Mouse (Mus musculus) hindbrain, embryonic 15.5 days (tissue): Measurements from ENCODE around the gene Tpcn2. TPM values are rescaled to one million over a fixed set of nuclear protein-coding genes. Genes with fewer than 3 reads are reported as not detected.

Experiments used
- ATAC-seq: fragments of 200-750 bp; cut with Nextera tagmentation; 2 replicates; pipeline ENCODE4 v1.8.0; 2017; ENCODE audit warnings: low read depth, moderate number of reproducible peaks, moderate TSS enrichment; ENCODE audit not compliant: low FRiP score
- H3K27ac ChIP-seq: fragments of 300-500 bp; sonication (generic); replicated peaks from 2 replicates; pipeline ENCODE4 v1.5.1; 2015; ENCODE audit warnings: mild to moderate bottlenecking, inconsistent platforms
- H3K27me3 ChIP-seq: fragments of 300-500 bp; sonication (generic); 2 replicates; pipeline ENCODE4 v1.6.1; 2015; ENCODE audit warnings: control low read depth, inconsistent platforms
- H3K36me3 ChIP-seq: fragments of 300-500 bp; sonication (generic); 2 replicates; pipeline ENCODE4 v1.6.1; 2015; ENCODE audit warnings: control low read depth, inconsistent platforms
- H3K4me1 ChIP-seq: fragments of 300-500 bp; sonication (generic); replicated peaks from 2 replicates; pipeline ENCODE4 v1.6.1; 2015; ENCODE audit warnings: control low read depth, inconsistent platforms
- H3K4me2 ChIP-seq: fragments of 300-500 bp; sonication (generic); 2 replicates; pipeline ENCODE4 v1.6.1; 2015; ENCODE audit warnings: moderate library complexity, mild to moderate bottlenecking, inconsistent platforms
- H3K4me3 ChIP-seq: fragments of 300-500 bp; sonication (generic); 2 replicates; pipeline ENCODE4 v1.5.1; 2015; ENCODE audit warnings: mild to moderate bottlenecking, inconsistent platforms
- H3K9ac ChIP-seq: fragments of 300-500 bp; sonication (generic); 2 replicates; pipeline ENCODE4 v1.6.1; 2015; ENCODE audit warnings: inconsistent platforms
- H3K9me3 ChIP-seq: fragments of 300-500 bp; sonication (generic); 2 replicates; pipeline ENCODE4 v1.6.1; 2016; ENCODE audit warnings: control low read depth, inconsistent platforms
- WGBS: fragments of 180-500 bp; shearing (Covaris S2); methylation state at CpG from one replicate; pipeline ENCODE4 v1.1.7; 2015; 5-methylcytosine and 5-hydroxymethylcytosine counted together
- polyA plus RNA-seq: library from polyadenylated mRNA; unstranded; fragments of >200 nt; fragmentation: Nextera tagmentation; extraction: Ambion mirVana; gene quantifications from 2 replicates; pipeline ENCODE4 v1.2.1, GENCODE M21; 2015

The Tpcn2 gene
- polyA plus RNA-seq, 1 experiment from 2014 or later, result 3.7 TPM

DNA sequence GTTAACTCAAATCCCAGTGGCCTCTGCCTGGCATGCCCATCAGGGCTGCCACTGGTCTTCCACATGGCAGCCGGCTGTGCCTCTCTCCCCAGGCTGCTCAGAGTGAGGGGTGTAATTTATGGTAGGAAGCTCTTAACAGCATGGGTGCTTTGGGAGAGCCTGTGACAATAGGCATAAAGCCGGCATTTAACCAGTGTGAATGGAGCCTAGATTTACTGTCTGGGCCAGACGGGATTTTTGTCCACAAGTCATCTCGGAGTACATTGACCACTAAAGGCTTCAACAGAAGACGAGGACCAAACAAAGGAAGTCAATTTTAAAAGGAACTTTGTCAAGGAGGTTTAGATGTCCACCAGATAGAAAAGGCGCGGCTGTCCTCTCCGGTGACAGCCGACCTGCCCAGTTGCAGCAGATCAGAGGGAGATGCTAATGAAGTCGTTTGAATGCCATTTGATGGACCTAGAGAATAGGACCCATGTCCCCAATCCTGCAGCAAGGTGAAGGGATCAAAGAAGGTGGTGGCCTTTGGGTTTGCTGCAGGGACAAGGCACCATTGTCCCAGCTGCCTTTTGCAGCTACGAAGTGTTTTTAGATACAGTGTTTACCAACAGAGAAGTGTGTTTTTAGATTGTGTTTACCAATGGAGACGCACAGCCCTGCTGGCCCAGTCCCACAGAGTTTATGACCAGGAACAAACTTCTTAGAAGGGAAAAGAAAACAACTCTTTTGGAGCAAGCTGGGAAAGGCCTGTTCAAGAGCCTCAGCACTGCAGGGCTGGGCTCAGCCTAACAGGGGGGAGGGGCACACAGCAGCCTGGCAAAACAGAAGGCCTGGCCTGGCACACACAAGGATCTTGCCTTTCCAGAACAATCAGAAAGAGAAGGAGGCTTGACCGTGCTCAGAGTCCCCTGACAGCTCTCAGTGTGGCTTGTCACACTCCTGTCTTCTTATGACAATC lies 124.2 kb downstream of the Tpcn2 start:
- Histone ChIP-seq H3K4me1 (peaks cover 9% of the 10 kb centered on the region), H3K9ac (no peak overlapping the region), H3K36me3 (no peaks in the 10 kb centered on the region), H3K4me3 (no peak overlapping the region), H3K4me2 (no peak overlapping the region), H3K27ac (no peak overlapping the region), H3K9me3 (no peaks in the 10 kb centered on the region), H3K27me3 (no peaks in the 10 kb centered on the region)
- ATAC-seq, result peak; percentile 59; the same call in 1 of the 2 replicates
- 18% methylated on average over 13 of the region's 13 CpGs for WGBS

DNA sequence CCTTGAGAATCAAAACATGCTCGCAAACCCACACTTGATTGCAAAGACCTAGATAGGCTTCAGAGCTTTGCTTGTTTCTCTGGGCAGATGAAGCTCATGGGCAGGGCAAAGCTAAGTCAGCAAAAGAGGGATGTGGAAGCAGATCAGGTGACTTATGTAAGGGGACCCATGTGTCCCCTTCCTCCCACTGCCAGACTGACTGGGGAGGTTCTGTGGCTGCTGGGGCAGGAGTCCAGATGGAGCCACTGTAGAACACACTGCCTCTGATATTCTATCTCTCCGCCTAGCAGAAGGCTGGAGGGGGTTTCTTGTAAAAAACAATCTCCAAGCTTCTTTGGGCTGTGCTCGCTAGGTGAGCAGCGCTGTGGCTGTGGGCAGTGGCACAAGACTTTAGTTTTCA lies 128.1 kb downstream of the Tpcn2 start:
- 89% methylated on average over 4 of the region's 4 CpGs for WGBS
- Histone ChIP-seq H3K9me3 (no peaks in the 10 kb centered on the region), H3K27me3 (no peaks in the 10 kb centered on the region), H3K36me3 (no peaks in the 10 kb centered on the region), H3K9ac (no peak overlapping the region), H3K4me1 (peaks cover 9% of the 10 kb centered on the region), H3K4me3 (no peak overlapping the region), H3K4me2 (no peak overlapping the region), H3K27ac (no peak overlapping the region)
- ATAC-seq, result no peak

DNA sequence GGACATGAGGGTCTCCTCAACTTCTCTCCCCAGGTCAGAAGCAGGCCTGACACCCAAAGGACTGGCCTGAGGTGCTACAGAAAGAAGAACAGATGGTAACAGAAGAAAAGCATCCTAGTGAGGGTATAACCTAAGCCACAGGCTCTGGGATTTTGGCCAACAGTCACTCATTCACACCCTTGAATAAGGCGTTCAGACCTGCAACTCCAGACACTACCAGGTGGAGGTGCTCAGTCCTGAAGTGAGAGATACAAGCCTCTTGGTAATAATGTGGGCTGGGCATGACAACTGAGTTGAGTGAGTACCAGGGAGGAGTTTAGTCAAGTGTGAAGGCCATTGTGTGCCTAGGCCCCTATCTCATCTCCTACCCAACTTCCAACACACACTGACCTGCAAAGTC lies 129.7 kb downstream of the Tpcn2 start:
- Histone ChIP-seq H3K4me3 (no peak overlapping the region), H3K9ac (no peak overlapping the region), H3K4me1 (peaks cover under 1% of the 10 kb centered on the region), H3K27me3 (no peaks in the 10 kb centered on the region), H3K36me3 (no peaks in the 10 kb centered on the region), H3K9me3 (no peaks in the 10 kb centered on the region), H3K4me2 (no peak overlapping the region), H3K27ac (no peak overlapping the region)
- 72% methylated on average over 1 of the region's 1 CpGs for WGBS
- no peak for ATAC-seq

DNA sequence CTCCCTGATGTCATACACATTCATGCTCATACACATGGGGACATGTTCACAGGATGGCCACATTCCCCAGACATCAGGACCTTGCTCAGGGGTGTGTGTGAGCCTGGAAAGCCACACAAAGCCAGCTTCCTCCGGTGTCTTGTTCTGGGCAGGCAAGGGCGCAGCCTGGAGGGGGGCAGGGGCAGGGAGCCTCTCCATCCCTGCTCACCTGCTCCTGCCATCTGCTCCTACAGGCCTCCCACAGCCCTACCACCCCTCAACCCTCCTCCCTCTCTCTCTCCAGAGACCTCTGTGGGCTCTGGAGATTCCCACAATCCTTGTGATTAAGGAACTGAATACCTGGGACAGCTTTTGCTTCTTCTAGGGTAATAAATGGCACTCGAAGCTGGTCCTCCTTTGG lies 132.0 kb downstream of the Tpcn2 start:
- no peaks in the 10 kb centered on the region for H3K4me1 ChIP-seq
- ATAC-seq, result no peak
- 0 out of 2 replicates have a peak, but pooled peaks cover 3% of the 10 kb centered on the region for H3K9me3 ChIP-seq
- no peak overlapping the region for H3K4me2 ChIP-seq
- no peaks in the 10 kb centered on the region for H3K36me3 ChIP-seq
- H3K27ac ChIP-seq, result no peak overlapping the region
- H3K9ac ChIP-seq, result no peak overlapping the region
- WGBS, result 81% methylated on average over 3 of the region's 3 CpGs
- H3K27me3 ChIP-seq, result no peaks in the 10 kb centered on the region
- no peak overlapping the region for H3K4me3 ChIP-seq

DNA sequence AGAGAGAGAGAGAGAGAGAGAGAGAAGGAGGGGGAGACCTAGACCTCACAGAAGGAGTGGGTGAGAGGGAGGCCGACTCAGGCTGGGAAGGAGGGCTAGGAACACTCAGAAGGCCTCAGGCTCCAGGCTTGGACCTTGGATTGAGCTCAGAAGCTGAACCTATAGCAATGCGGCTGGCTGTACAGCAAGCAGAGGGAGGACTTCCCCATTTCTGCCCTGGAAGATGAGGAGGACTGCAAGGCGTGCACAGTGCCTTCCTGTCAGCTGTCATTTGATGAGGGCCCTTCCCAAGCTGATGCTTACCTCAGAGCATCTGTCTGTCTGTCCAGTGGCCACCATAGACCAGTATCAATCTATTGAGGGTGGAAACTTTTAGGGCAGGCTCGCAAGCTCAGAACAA lies 134.9 kb downstream of the Tpcn2 start:
- H3K27me3 ChIP-seq, result no peaks in the 10 kb centered on the region
- H3K4me1 ChIP-seq, result no peaks in the 10 kb centered on the region
- H3K4me2 ChIP-seq, result no peak overlapping the region
- H3K4me3 ChIP-seq, result no peak overlapping the region
- WGBS, result 93% methylated on average over 4 of the region's 4 CpGs
- no peak for ATAC-seq
- no peak overlapping the region for H3K27ac ChIP-seq
- 0 out of 2 replicates have a peak, but pooled peaks cover 3% of the 10 kb centered on the region for H3K9me3 ChIP-seq
- H3K36me3 ChIP-seq, result no peaks in the 10 kb centered on the region
- H3K9ac ChIP-seq, result no peak overlapping the region

DNA sequence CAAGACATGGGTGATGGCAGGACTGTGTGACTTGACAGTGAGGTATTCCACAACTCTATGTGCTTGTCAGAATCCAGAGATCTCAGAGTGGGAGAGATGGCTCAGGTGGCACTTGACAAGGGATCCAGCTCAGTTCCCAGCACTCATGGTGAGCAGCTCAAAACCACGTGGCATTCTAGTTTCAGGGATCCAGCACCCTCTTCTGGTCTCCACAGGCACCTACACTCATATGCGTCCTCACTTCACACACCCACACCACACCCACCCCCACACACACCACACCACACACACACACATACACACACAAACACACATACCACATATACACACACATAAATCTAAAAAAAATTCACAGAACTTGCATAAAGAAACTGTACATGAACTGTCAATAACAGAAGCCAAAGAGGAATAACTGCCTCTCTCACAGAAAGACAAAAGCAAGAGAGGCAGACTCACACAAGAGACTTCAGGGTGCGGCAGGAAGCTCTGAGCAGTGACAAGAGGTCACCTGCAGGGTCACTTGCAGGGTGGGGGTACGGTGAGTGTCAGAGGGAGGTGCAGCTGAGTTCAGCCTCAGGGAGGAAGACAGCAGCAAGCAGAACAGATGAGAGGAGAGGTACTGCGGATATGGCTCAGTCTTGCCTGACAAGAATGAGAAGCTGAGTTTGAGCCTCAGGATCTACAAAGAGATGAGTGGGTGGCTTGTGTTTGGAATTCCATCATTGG lies 135.7 kb downstream of the Tpcn2 start:
- Histone ChIP-seq H3K9me3 (0 out of 2 replicates have a peak, but pooled peaks cover 3% of the 10 kb centered on the region), H3K4me1 (peaks cover 5% of the 10 kb centered on the region; the same call in 1 of the 2 replicates), H3K27me3 (no peaks in the 10 kb centered on the region), H3K27ac (no peak overlapping the region), H3K4me2 (no peak overlapping the region), H3K9ac (no peak overlapping the region), H3K4me3 (no peak overlapping the region), H3K36me3 (no peaks in the 10 kb centered on the region)
- ATAC-seq, result no peak
- WGBS, result 82% methylated on average over 5 of the region's 5 CpGs

DNA sequence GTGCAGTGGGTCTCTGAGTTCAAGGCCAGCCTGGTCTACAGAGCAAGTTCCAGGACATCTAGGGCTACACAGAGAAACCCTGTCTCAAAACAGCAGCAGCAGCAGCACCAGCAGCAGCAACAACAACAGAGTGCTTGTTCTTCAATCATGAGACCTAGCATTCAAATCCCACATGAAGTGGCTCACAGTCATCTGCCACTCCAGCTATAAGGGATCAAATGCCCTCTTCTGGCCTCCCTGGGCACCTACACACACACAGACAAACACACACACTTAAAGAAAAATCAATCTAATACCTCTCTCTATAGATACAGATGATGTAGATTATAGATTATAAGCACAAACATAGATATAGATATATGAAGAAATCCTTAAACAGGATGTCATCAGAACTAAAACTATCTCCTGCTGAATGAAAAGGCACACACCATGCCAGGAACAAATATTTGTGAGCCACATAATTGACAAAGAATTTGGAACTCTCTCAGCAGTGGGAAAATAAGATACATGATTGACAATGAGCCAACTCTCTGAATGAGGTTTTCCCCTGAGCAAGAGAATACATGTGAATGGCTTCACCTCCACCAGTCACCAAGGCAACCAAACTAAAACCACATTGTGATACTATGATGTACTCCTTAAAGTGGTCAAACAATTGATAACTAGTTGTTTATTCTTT lies 137.4 kb downstream of the Tpcn2 start:
- Histone ChIP-seq H3K4me3 (no peak overlapping the region), H3K9me3 (0 out of 2 replicates have a peak, but pooled peaks cover 3% of the 10 kb centered on the region), H3K27ac (no peak overlapping the region), H3K36me3 (no peaks in the 10 kb centered on the region), H3K4me2 (no peak overlapping the region), H3K27me3 (no peaks in the 10 kb centered on the region), H3K4me1 (peaks cover 5% of the 10 kb centered on the region; the same call in 1 of the 2 replicates), H3K9ac (no peak overlapping the region)
- no peak for ATAC-seq

DNA sequence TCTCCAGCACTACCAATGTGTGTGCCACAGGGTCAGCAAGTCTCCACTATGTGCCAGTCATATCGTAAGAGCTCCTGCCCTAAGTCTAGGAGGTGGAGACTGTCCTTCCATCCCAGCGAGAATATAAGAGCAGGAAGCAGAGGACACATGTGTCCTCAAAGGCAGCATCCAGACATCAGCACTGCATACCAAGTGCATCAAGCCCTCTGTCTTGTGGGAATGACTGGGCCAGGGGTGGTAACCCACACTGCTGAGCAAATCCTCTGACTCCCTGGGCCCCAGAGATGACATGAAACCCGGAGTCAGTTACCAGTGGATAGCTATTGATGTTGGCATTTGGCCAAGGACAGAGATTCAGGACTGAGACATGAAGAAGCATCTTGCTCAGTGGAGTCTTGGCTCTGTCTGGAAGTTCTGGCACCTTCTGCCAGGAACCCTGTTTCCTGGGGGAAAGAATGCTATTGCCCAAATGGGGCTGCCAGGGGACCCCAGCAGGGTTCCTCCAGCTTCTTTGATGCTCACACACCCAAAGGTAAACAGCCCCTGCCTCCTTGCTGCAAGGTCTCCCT lies 140.2 kb downstream of the Tpcn2 start:
- peaks cover 5% of the 10 kb centered on the region; the same call in 1 of the 2 replicates for H3K4me1 ChIP-seq
- H3K4me3 ChIP-seq, result no peak overlapping the region
- H3K27ac ChIP-seq, result no peak overlapping the region
- WGBS, result 61% methylated on average over 3 of the region's 3 CpGs
- no peak for ATAC-seq
- no peak overlapping the region for H3K4me2 ChIP-seq
- H3K36me3 ChIP-seq, result no peaks in the 10 kb centered on the region
- H3K9ac ChIP-seq, result no peak overlapping the region
- no peaks in the 10 kb centered on the region for H3K27me3 ChIP-seq
- 0 out of 2 replicates have a peak, but pooled peaks cover 6% of the 10 kb centered on the region for H3K9me3 ChIP-seq

DNA sequence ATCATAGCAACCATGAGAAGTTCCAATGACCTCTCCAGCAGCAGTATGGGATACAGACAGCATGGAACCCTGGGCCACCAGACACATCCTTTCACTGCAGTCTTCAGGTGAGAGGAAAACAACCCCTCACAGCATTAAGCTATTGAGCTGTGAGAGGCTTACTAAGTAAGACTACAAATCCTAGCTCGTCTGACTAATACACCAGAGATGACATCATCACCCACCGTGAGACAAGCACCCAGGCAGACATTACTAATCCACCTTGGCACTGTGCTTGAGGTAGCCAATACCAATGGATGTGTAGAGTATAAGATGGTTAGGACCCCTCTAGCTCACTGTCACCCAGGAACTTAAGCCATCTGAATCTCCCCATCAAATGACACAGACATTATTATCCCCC lies 143.2 kb downstream of the Tpcn2 start:
- H3K27me3 ChIP-seq, result no peaks in the 10 kb centered on the region
- H3K4me1 ChIP-seq, result peaks cover 5% of the 10 kb centered on the region; the same call in 1 of the 2 replicates
- no peak for ATAC-seq
- peaks cover 3% of the 10 kb centered on the region; the same call in 1 of the 2 replicates for H3K9me3 ChIP-seq
- no peaks in the 10 kb centered on the region for H3K36me3 ChIP-seq
- no peak overlapping the region for H3K9ac ChIP-seq
- no peak overlapping the region for H3K4me2 ChIP-seq
- no peak overlapping the region for H3K4me3 ChIP-seq
- WGBS, result 70% methylated on average over 2 of the region's 2 CpGs
- no peak overlapping the region for H3K27ac ChIP-seq

DNA sequence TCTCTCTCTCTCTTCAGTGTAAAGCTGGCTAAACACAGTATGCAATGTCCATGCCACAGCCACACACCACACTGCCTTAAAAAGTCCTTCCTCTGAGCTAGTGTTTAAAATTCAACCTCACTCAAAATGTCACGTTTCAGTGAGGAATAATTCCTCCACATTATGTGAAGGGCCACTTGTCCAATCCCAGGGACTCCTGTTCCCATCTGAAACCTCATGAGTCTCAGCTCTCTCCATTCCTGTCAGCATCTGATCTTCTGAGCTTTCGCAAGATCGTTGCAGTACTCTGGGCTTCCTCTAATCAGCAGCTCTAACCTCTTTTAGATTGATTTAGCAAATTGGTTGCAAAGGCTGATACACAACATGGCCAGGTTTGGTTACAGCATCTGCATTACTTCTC lies 144.2 kb downstream of the Tpcn2 start:
- ATAC-seq, result no peak
- 91% methylated on average over 3 of the region's 3 CpGs for WGBS

DNA sequence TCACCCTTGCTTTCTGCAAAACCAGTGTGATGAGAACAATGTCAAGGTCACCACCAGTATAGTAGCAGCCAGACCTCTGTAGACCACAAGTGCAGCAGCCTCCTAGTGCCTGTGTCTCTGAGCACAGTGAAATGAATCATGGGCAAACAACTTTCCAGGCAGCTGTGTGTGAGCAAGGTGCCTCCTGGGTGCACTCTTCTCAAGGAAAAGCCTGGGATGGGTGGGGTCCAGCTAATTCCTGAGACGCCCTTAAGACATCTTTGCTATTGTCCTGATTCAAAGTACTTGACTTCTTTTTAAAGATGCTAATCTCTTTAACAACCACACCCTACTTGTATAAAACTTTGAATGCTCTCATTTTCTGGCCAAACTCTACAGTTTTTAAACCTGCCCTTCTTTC lies 144.7 kb downstream of the Tpcn2 start:
- no peaks in the 10 kb centered on the region for H3K36me3 ChIP-seq
- H3K4me2 ChIP-seq, result no peak overlapping the region
- no peak overlapping the region for H3K9ac ChIP-seq
- peaks cover 3% of the 10 kb centered on the region; the same call in 1 of the 2 replicates for H3K9me3 ChIP-seq
- 79% methylated on average over 1 of the region's 1 CpGs for WGBS
- peaks cover 5% of the 10 kb centered on the region; the same call in 1 of the 2 replicates for H3K4me1 ChIP-seq
- H3K27ac ChIP-seq, result no peak overlapping the region
- no peaks in the 10 kb centered on the region for H3K27me3 ChIP-seq
- no peak overlapping the region for H3K4me3 ChIP-seq
- no peak for ATAC-seq

More for the DNA sequence above, 144.2 kb downstream of the Tpcn2 start:
- Histone ChIP-seq H3K4me2 (no peak overlapping the region), H3K4me3 (no peak overlapping the region), H3K27ac (no peak overlapping the region), H3K27me3 (no peaks in the 10 kb centered on the region), H3K36me3 (no peaks in the 10 kb centered on the region), H3K4me1 (peaks cover 5% of the 10 kb centered on the region; the same call in 1 of the 2 replicates), H3K9me3 (peaks cover 3% of the 10 kb centered on the region; the same call in 1 of the 2 replicates), H3K9ac (no peak overlapping the region)
